Mouse (Mus musculus): ENCODE data around the gene Mc1r. TPM values are rescaled to one million over a fixed set of nuclear protein-coding genes. Genes with fewer than 3 reads are reported as not detected.

Mc1r gene
- total RNA-seq (2023): under 1 TPM; 0.21 to 0.46 TPM

GRCm38 (mm10) chr8:123406786-123407185, at the start of gene Mc1r:
TSS of gene Mc1r (plus strand) at chr8:123407107.

GRCm38 (mm10) chr8:123373403-123374238, 33.3 kb upstream of the Mc1r start, which contains the start of gene Tcf25:
TSS of gene Tcf25 (plus strand) at chr8:123373753.

DNA sequence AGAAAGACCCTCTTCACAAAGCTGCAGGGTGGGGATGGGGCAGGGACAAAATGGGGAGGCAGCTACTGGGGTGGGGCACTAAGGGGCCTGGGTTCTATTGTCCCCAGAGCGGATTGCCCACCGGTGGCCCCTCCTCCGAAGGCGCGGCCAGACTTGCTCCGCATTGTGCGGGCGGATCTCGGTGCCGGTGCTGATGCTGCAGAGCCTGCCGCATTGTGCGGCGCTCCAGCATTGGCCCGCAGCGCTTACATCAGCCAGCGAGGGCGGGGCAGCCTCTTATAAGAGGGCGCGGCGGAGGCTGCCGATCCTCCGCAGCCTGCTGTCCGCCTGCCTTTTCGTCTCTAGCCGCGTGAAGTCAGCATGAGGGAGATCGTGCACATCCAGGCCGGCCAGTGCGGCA, 4.3 kb downstream of the Mc1r start, which contains the start of gene Tubb3:
Tubb3 (plus strand) TSS at position 179 of the 400 bp plus-strand sequence.

GRCm38 (mm10) chr8:123423441-123423840, 16.5 kb downstream of the Mc1r start, which contains the start of gene Def8:
TSS of gene Def8 (plus strand) at chr8:123423527.

Other genes with a start within 250 kb of the Mc1r start
- not detected for gene Sult5a1, start 248.8 kb upstream of the Mc1r start, total RNA-seq (2023)
- gene Dpep1, start 220.9 kb upstream of the Mc1r start, total RNA-seq (2023): not detected
- gene Chmp1a, start 194.3 kb upstream of the Mc1r start, total RNA-seq (2023): 10 to 100 TPM; 78.8 to 88.5 TPM
- gene Spata33, start 194.3 kb upstream of the Mc1r start, total RNA-seq (2023): not detected
- 10 to 100 TPM; 63.8 to 86.4 TPM for gene Cdk10, start 182.3 kb upstream of the Mc1r start, total RNA-seq (2023)
- gene Spata2l, start 170.9 kb upstream of the Mc1r start, total RNA-seq (2023): 10 to 100 TPM in 1 of 2 experiments, 1 to 10 TPM in 1; 7.0 to 10.7 TPM
- gene Zfp276, start 152.9 kb upstream of the Mc1r start, total RNA-seq (2023): 10 to 100 TPM; 36.3 to 39.3 TPM
- gene Vps9d1, start 152.8 kb upstream of the Mc1r start, total RNA-seq (2023): 10 to 100 TPM; 41.2 TPM
- gene Fanca, start 88.5 kb upstream of the Mc1r start, total RNA-seq (2023): 100 to 1,000 TPM in 1 of 2 experiments, 10 to 100 TPM in 1; 81.2 to 111 TPM
- under 1 TPM in 1 of 2 experiments, not detected in 1; 0.23 TPM for gene Spire2, start 74.4 kb upstream of the Mc1r start, total RNA-seq (2023)
- gene Tcf25, start 33.4 kb upstream of the Mc1r start, total RNA-seq (2023): 100 to 1,000 TPM; 282 to 288 TPM
- not detected for gene Tubb3, start 4.3 kb downstream of the Mc1r start, total RNA-seq (2023)
- gene Def8, start 16.4 kb downstream of the Mc1r start, total RNA-seq (2023): 10 to 100 TPM; 13.5 to 14.4 TPM
- gene Afg3l1, start 70.8 kb downstream of the Mc1r start, total RNA-seq (2023): 10 to 100 TPM; 58.2 to 70.4 TPM
- not detected for gene Dbndd1, start 108.4 kb downstream of the Mc1r start, total RNA-seq (2023)
- gene Gas8, start 111.7 kb downstream of the Mc1r start, total RNA-seq (2023): 1 to 10 TPM; 5.5 to 6.2 TPM
- not detected for gene Rhou, start 246.8 kb downstream of the Mc1r start, total RNA-seq (2023)

All from B cell, adult 67 days (primary cell).